Mouse (Mus musculus): ENCODE data around the gene Mis18a. TPM values are rescaled to one million over a fixed set of nuclear protein-coding genes. Genes with fewer than 3 reads are reported as not detected.

Gene Mis18a
- total and polyA plus RNA-seq, 2 experiments from 2014 or later = 24.1 to 29.8 TPM

DNA sequence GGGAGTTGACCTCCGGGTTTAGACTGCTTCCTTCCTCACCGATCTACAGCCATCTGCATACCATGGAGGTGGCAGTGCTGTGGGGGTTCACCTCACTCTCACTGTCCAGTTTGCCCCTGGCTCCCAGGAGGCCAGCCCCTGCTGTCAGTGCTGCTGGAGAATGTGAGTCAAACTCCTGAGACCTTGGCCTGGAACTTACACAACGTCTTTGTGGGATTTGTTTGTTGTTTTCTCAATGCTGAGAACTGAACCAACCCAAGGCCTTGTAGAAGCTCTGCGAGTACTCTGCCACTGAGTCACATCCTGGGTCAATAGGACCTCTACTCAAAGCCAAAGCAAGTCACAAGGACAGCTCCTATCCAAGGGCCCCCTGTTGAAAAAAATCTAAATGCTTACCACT lies 8.4 kb upstream of the Mis18a start:
- no peak overlapping the region for H3K9ac ChIP-seq
- H3K4me2 ChIP-seq (ENCODE audit: low read depth) = no peak overlapping the region
- no peak for TF ChIP-seq CTCF (IDR thresholded peaks at IDR 0.05; ENCODE audit: low read depth)
- no peak for ATAC-seq
- no peaks in the 10 kb centered on the region for H3K36me3 ChIP-seq (ENCODE audit: insufficient read depth)
- no peak overlapping the region for H3K27ac ChIP-seq (ENCODE audit: low read depth, low read length)
- no peak for DNase-seq
- H3K9me3 ChIP-seq (ENCODE audit: low read length) = no peaks in the 10 kb centered on the region
- no peaks in the 10 kb centered on the region for H3K27me3 ChIP-seq (ENCODE audit: insufficient read depth, low read length)
- whole genome bisulfite sequencing = 86% methylated on average over 4 of the region's 4 CpGs
- no peaks in the 10 kb centered on the region for H3K4me1 ChIP-seq (ENCODE audit: insufficient read depth)
- no peak overlapping the region for H3K4me3 ChIP-seq (ENCODE audit: low read depth, low read length)

DNA sequence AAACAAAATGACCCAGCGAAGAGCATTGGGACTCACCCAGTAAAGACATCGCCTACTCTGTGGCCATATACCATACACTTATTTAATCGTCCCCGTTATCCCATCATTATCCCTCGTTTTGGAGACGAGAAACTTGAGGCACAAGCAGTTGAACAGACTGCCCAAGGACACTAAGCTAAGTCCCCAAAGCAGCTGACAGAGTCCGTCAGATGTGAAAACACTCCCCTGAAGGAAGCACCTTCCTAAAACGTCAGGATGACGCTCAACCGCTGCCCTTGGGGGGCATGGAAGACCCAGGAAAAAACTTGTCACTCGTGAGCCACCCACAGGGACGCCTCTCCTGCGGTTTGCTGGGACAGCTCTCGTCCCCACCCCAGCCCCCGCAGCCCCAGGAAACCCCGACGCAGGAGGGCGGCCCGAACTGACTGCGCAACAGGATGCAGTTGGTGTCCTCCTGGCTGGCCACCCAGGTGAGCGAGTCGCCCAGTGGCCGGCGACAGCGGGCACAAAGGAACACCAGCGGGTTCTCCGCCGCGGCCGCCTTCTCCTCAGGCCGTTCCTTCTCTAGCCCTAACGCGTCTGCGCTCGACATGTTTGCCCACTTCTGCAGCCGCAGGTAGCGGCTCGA lies 490 bp downstream of the Mis18a start:
- H3K4me1 ChIP-seq (ENCODE audit: insufficient read depth) = no peaks in the 10 kb centered on the region
- H3K4me2 ChIP-seq (ENCODE audit: low read depth) = peak overlapping the region; percentile 98
- no peaks in the 10 kb centered on the region for H3K9me3 ChIP-seq (ENCODE audit: low read length)
- 6% methylated on average over 38 of the region's 38 CpGs for WGBS
- H3K36me3 ChIP-seq (ENCODE audit: insufficient read depth) = no peaks in the 10 kb centered on the region
- no peak for DNase-seq
- peak overlapping the region; percentile 50 for H3K9ac ChIP-seq
- H3K27me3 ChIP-seq (ENCODE audit: insufficient read depth, low read length) = no peaks in the 10 kb centered on the region
- H3K27ac ChIP-seq (ENCODE audit: low read depth, low read length) = no peak overlapping the region
- H3K4me3 ChIP-seq (ENCODE audit: low read depth, low read length) = peak overlapping the region; percentile 85
- peak; percentile 34 for ATAC-seq
- TF ChIP-seq CTCF (IDR thresholded peaks at IDR 0.05; ENCODE audit: low read depth) = no peak; the same call in 1 of the 2 replicates

DNA sequence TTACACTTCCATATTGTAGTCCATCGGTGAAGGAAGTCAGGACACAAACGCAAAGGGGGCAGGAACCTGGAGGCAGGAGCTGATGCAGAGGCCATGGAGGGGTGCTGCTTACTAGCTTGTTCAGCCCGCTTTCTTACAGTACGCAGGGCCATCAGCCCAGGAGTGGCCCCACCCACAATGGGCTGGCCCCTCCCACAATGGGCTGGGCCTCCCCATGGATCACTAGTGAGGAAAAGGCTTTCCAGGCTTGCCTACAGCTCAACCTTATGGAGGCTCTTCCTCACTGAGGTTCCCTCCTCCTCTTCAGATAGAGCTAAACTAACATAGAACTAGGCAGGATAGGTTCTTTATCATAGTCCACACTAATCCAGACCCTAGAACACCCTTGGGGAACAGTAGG lies 3.2 kb downstream of the Mis18a start:
- no peak for ATAC-seq
- H3K4me2 ChIP-seq (ENCODE audit: low read depth) = no peak overlapping the region
- TF ChIP-seq CTCF (IDR thresholded peaks at IDR 0.05; ENCODE audit: low read depth) = no peak
- no peak overlapping the region for H3K9ac ChIP-seq
- no peak for DNase-seq
- H3K36me3 ChIP-seq (ENCODE audit: insufficient read depth) = peaks cover 9% of the 10 kb centered on the region; the same call in 1 of the 2 replicates
- no peaks in the 10 kb centered on the region for H3K9me3 ChIP-seq (ENCODE audit: low read length)
- H3K4me3 ChIP-seq (ENCODE audit: low read depth, low read length) = no peak overlapping the region
- H3K27ac ChIP-seq (ENCODE audit: low read depth, low read length) = no peak overlapping the region
- no peaks in the 10 kb centered on the region for H3K4me1 ChIP-seq (ENCODE audit: insufficient read depth)
- WGBS = 91% methylated on average over 4 of the region's 4 CpGs
- no peaks in the 10 kb centered on the region for H3K27me3 ChIP-seq (ENCODE audit: insufficient read depth, low read length)

DNA sequence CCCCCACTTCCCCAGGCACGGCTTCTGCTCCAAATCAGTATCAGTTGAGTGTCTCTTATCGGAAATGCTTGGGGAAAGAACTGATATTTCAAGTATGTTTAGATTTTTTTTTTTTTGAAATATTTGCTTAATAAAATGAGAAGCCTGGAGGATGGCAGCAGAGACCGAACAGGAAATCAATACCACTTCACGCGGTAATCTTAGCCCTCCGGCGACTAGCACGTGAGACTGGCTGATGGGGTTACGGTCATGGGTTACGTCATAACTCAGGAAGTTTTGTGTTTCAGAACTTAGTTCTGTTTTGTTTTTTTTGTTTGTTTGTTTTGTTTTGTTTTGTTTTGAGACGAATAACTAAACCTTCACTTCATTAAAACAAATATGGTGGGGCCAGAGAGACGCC lies 16.9 kb downstream of the Mis18a start:
- no peak for DNase-seq
- ATAC-seq = no peak
- peak overlapping the region; percentile 54 for H3K9ac ChIP-seq
- WGBS = 66% methylated on average over 12 of the region's 12 CpGs
- H3K27me3 ChIP-seq (ENCODE audit: insufficient read depth, low read length) = no peaks in the 10 kb centered on the region
- H3K4me1 ChIP-seq (ENCODE audit: insufficient read depth) = peaks cover 12% of the 10 kb centered on the region; the same call in 1 of the 2 replicates
- peak overlapping the region; percentile 59 for H3K4me2 ChIP-seq (ENCODE audit: low read depth)
- H3K4me3 ChIP-seq (ENCODE audit: low read depth, low read length) = peak overlapping the region; percentile 34
- H3K27ac ChIP-seq (ENCODE audit: low read depth, low read length) = peak overlapping the region; percentile 83
- no peaks in the 10 kb centered on the region for H3K36me3 ChIP-seq (ENCODE audit: insufficient read depth)
- H3K9me3 ChIP-seq (ENCODE audit: low read length) = no peaks in the 10 kb centered on the region
- no peak for TF ChIP-seq CTCF (IDR thresholded peaks at IDR 0.05; ENCODE audit: low read depth)

DNA sequence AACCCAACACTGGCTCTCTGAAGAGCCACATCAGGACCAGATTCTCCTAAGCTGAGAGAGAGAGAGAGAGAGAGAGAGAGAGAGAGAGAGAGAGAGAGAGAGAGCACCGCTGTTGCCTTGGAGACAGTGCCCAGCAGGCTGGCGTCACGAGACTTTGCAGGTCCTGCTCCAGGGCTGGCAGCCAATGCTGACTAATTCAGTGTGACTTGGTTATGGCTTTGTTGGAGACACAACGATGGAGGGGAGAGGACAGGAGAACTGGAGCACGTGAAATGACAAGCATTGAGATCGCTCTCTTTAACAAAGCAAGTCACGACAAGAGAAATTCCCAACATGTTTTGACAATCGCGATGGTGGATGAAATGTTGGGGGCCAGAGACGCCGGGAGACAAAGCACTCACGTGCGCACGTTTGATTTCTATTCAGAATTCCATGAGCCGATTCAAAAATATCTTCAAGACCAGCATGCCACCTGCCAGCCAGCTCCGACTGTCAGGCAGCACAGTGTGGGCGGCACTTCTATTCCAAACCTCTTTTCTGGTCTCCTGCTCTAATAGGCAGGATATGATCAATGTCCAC lies 17.4 kb downstream of the Mis18a start:
- WGBS = 4% methylated on average over 17 of the region's 17 CpGs
- Histone ChIP-seq H3K4me1 (ENCODE audit: insufficient read depth) (peaks cover 12% of the 10 kb centered on the region; the same call in 1 of the 2 replicates), H3K27me3 (ENCODE audit: insufficient read depth, low read length) (no peaks in the 10 kb centered on the region), H3K9me3 (ENCODE audit: low read length) (no peaks in the 10 kb centered on the region), H3K36me3 (ENCODE audit: insufficient read depth) (no peaks in the 10 kb centered on the region), H3K9ac (peak overlapping the region; percentile 54), H3K4me3 (ENCODE audit: low read depth, low read length) (peak overlapping the region; percentile 34), H3K27ac (ENCODE audit: low read depth, low read length) (peak overlapping the region; percentile 83), H3K4me2 (ENCODE audit: low read depth) (peak overlapping the region; percentile 59)
- TF ChIP-seq CTCF (IDR thresholded peaks at IDR 0.05; ENCODE audit: low read depth) = peak; percentile 12; the same call in 1 of the 2 replicates
- ATAC-seq = peak; percentile 93
- peak; percentile 93 for DNase-seq

DNA sequence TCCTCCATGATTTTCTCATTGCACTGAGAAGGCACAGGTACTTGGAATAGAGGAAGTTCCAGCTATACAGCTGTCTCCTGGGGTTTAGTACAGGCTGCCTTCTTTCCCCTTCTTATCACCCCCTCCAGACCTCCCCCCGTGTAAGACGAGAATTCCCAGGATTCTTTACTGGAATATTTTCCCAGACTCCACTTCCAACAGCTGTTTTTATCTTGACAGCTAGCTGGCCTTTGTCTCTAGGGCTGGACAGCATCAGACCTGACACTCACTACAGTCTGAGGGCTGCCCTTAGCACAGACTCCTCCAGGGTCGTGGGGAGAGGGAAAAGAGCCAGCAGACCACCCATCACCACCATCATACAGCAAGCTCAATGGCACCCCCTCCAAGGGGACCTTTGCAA lies 20.9 kb downstream of the Mis18a start:
- 57% methylated on average over 3 of the region's 3 CpGs for WGBS
- ATAC-seq = no peak
- no peak overlapping the region for H3K27ac ChIP-seq (ENCODE audit: low read depth, low read length)
- H3K4me3 ChIP-seq (ENCODE audit: low read depth, low read length) = no peak overlapping the region
- no peak for DNase-seq
- no peak overlapping the region for H3K4me2 ChIP-seq (ENCODE audit: low read depth)
- no peaks in the 10 kb centered on the region for H3K36me3 ChIP-seq (ENCODE audit: insufficient read depth)
- H3K9me3 ChIP-seq (ENCODE audit: low read length) = no peaks in the 10 kb centered on the region
- peaks cover 12% of the 10 kb centered on the region; the same call in 1 of the 2 replicates for H3K4me1 ChIP-seq (ENCODE audit: insufficient read depth)
- no peak overlapping the region for H3K9ac ChIP-seq
- no peak for TF ChIP-seq CTCF (IDR thresholded peaks at IDR 0.05; ENCODE audit: low read depth)
- H3K27me3 ChIP-seq (ENCODE audit: insufficient read depth, low read length) = no peaks in the 10 kb centered on the region

DNA sequence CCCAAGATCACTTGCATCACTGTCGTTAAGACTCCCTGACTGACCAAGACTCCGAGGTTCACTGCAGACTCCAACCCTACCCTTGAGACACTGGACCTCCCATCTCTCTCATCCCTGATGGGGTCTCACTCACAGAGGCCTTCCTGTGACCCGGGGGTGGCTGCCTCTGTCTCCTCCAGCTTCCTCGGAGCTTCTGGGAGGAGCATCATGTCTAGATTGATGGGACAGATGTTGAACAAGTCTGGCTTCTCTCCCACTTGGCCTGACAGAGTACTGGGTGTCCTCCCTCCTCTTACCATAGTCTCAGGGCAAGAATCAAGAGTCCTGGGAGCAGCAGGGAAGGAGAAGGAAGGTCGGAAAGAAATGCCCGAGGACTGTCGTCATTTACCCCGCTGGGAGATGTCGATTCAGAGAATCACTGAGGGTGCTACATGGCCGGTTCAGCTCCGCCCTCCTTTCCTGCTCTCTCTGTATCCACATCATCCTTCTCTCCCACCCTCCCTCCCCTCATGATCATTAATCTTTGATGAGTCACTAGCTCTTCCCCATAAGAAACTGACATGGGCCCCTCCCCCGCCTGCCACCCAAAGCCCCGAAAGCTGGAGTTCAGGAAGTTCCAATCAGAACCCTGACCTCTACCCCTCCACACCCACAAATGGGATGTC lies 22.9 kb downstream of the Mis18a start:
- no peak overlapping the region for H3K4me3 ChIP-seq (ENCODE audit: low read depth, low read length)
- H3K9ac ChIP-seq = no peak overlapping the region
- 86% methylated on average over 13 of the region's 13 CpGs for WGBS
- no peaks in the 10 kb centered on the region for H3K36me3 ChIP-seq (ENCODE audit: insufficient read depth)
- no peak overlapping the region for H3K4me2 ChIP-seq (ENCODE audit: low read depth)
- no peak for TF ChIP-seq CTCF (IDR thresholded peaks at IDR 0.05; ENCODE audit: low read depth)
- H3K4me1 ChIP-seq (ENCODE audit: insufficient read depth) = 0 out of 2 replicates have a peak, but pooled peaks cover 5% of the 10 kb centered on the region
- DNase-seq (no peak), ATAC-seq (no peak)
- no peaks in the 10 kb centered on the region for H3K9me3 ChIP-seq (ENCODE audit: low read length)
- H3K27ac ChIP-seq (ENCODE audit: low read depth, low read length) = no peak overlapping the region
- no peaks in the 10 kb centered on the region for H3K27me3 ChIP-seq (ENCODE audit: insufficient read depth, low read length)

Data from forebrain, postnatal 0 days (tissue).